Mouse (Mus musculus): ENCODE data around the gene Abcg4. TPM values are rescaled to one million over a fixed set of nuclear protein-coding genes. Genes with fewer than 3 reads are reported as not detected.

Gene Abcg4
- total and polyA plus RNA-seq, 3 experiments, result 4.1 to 17.1 TPM; not detected in 1

- Histone ChIP-seq H3K9me3 (replicated peaks; ENCODE audit: insufficient read depth, low read length) (no peaks in the 10 kb centered on the region), H3K9ac (ENCODE audit: control insufficient read depth, low read depth, low read length, poor library complexity, severe bottlenecking) (no peak overlapping the region), H3K4me3 (ENCODE audit: control insufficient read depth in 1 of 2, insufficient read depth in 1 of 2, low read depth in 2 of 2, low read length in 2 of 2) (no peak overlapping the region), H3K27me3 (ENCODE audit: control insufficient read depth in 1 of 2, insufficient read depth in 2 of 2, low read length in 2 of 2) (no peaks in the 10 kb centered on the region), H3K79me2 (ENCODE audit: control insufficient read depth, insufficient read depth, low read length, poor library complexity) (peaks cover 14% of the 10 kb centered on the region), H3K4me1 (ENCODE audit: control insufficient read depth in 1 of 2, insufficient read depth in 2 of 2, low read length in 2 of 2) (peaks cover 0 to 8% of the 10 kb centered on the region in 2 experiments; a peak in 2 of 4 replicates), H3K36me3 (ENCODE audit: control insufficient read depth in 1 of 2, insufficient read depth in 2 of 2, low read length in 2 of 2) (peaks cover 0 to 9% of the 10 kb centered on the region in 2 experiments), H3K27ac (ENCODE audit: control insufficient read depth, low read depth, low read length) (no peak overlapping the region)
- no peak for DNase-seq (ENCODE audit: low read depth, low spot score)
- TF ChIP-seq USF2 (IDR thresholded peaks at IDR 0.05; ENCODE audit: borderline replicate concordance in 1 of 2, insufficient read depth in 1 of 2, low read depth in 1 of 2, low read length in 2 of 2) (no peak), SMC3 (IDR thresholded peaks at IDR 0.05; ENCODE audit: low read depth, low read length) (no peak), MAZ (IDR thresholded peaks at IDR 0.05; ENCODE audit: low read depth, low read length) (no peak), POLR2AphosphoS5 (IDR thresholded peaks at IDR 0.05; ENCODE audit: borderline replicate concordance, low read depth, low read length) (no peak), MAFK (IDR thresholded peaks at IDR 0.05; ENCODE audit: borderline replicate concordance, low read depth, low read length) (no peak), UBTF (IDR thresholded peaks at IDR 0.05; ENCODE audit: borderline replicate concordance, insufficient read depth, low read depth, low read length) (no peak), MXI1 (IDR thresholded peaks at IDR 0.05; ENCODE audit: low read depth, low read length) (no peak), EP300 (IDR thresholded peaks at IDR 0.05; ENCODE audit: low read depth in 1 of 2, low read length in 2 of 2) (no peak), ETS1 (IDR thresholded peaks at IDR 0.05; ENCODE audit: low read depth, low read length) (no peak)
Measured at GRCm38 (mm10) chr9:44306532-44306931, 18.1 kb upstream of the Abcg4 start.

DNA sequence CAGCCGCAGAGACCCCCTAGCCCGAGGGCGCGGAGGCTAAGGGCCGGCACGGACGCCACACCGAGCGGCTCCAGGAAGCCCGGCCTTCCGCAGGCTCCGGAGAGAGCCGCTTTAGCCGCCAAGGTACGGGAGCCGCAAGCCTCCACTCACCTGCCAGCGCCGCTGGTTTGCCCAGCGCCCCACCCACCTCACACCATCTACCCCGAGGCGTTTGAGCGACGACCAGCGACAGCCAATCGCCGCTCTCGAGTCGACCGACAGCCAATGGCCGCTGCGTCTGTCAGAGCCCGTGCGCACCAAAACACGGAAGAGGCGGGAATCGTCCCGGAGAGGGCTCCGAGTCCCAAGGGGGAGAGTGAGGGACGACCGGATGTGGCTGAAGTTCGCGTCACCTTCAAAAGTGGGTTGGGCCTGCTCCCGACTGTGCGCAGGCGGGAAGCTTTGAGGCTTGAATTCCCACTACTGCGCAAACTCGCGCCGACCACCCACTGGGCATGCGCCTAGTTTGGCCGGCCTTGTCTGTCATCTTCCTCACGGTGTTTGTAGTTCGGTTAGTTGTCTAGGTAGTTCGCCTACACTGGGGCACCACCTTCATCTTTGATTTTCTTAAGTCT, 17.2 kb upstream of the Abcg4 start, which contains the start of gene Hinfp:
Hinfp (minus strand) TSS at position 206 of the 614 bp plus-strand sequence.
- H3K9me3 ChIP-seq (replicated peaks; ENCODE audit: insufficient read depth, low read length), result no peaks in the 10 kb centered on the region
- peak within 1 kb of the TSS; percentile 79 for H3K27ac ChIP-seq (ENCODE audit: control insufficient read depth, low read depth, low read length)
- H3K4me1 ChIP-seq (ENCODE audit: control insufficient read depth in 1 of 2, insufficient read depth in 2 of 2, low read length in 2 of 2), result peaks cover 0 to 8% of the 10 kb centered on the region in 2 experiments; a peak in 2 of 4 replicates
- peak; percentile 99 for DNase-seq (ENCODE audit: low read depth, low spot score)
- peak within 1 kb of the TSS; percentile 75 to 96 for H3K4me3 ChIP-seq (ENCODE audit: control insufficient read depth in 1 of 2, insufficient read depth in 1 of 2, low read depth in 2 of 2, low read length in 2 of 2)
- H3K79me2 ChIP-seq (ENCODE audit: control insufficient read depth, insufficient read depth, low read length, poor library complexity), result peaks cover 14% of the 10 kb centered on the region
- peaks cover 3 to 9% of the 10 kb centered on the region in 2 experiments for H3K36me3 ChIP-seq (ENCODE audit: control insufficient read depth in 1 of 2, insufficient read depth in 2 of 2, low read length in 2 of 2)
- peak within 1 kb of the TSS; percentile 89 for H3K9ac ChIP-seq (ENCODE audit: control insufficient read depth, low read depth, low read length, poor library complexity, severe bottlenecking)
- no peaks in the 10 kb centered on the region for H3K27me3 ChIP-seq (ENCODE audit: control insufficient read depth in 1 of 2, insufficient read depth in 2 of 2, low read length in 2 of 2)
- TF ChIP-seq MEF2A (IDR thresholded peaks at IDR 0.05; ENCODE audit: extremely low read depth, insufficient replicate concordance, low read depth, low read length, poor library complexity, severe bottlenecking), result no peak
- no peak for TF ChIP-seq TAL1 (IDR thresholded peaks at IDR 0.05; ENCODE audit: low read length)
- no peak for TF ChIP-seq GABPA (IDR thresholded peaks at IDR 0.05; ENCODE audit: low read depth, low read length)
- TF ChIP-seq NRF1 (IDR thresholded peaks at IDR 0.05; ENCODE audit: insufficient read depth, low read depth, low read length, poor library complexity, severe bottlenecking), result peak; percentile 96
- peak; percentile 100 for TF ChIP-seq SIN3A (IDR thresholded peaks at IDR 0.05; ENCODE audit: low read length)
- TF ChIP-seq NELFE (IDR thresholded peaks at IDR 0.05; ENCODE audit: low read depth, low read length), result peak; percentile 95
- peak; percentile 55; the same call in 1 of the 2 replicates for TF ChIP-seq MYC (IDR thresholded peaks at IDR 0.05; ENCODE audit: low read depth, low read length)
- TF ChIP-seq MXI1 (IDR thresholded peaks at IDR 0.05; ENCODE audit: low read depth, low read length), result peak; percentile 82
- peak; percentile 28 for TF ChIP-seq TCF12 (IDR thresholded peaks at IDR 0.05; ENCODE audit: low read depth, low read length)
- TF ChIP-seq POLR2AphosphoS2 (IDR thresholded peaks at IDR 0.05; ENCODE audit: low read length), result peak; percentile 97
- TF ChIP-seq ZC3H11A (IDR thresholded peaks at IDR 0.05; ENCODE audit: low read depth, low read length), result no peak
- peak; percentile 52; the same call in 1 of the 2 replicates for TF ChIP-seq BHLHE40 (IDR thresholded peaks at IDR 0.05; ENCODE audit: borderline replicate concordance, low read depth, low read length)
- TF ChIP-seq POLR2A (IDR thresholded peaks at IDR 0.05; ENCODE audit: control insufficient read depth in 1 of 2, insufficient read depth in 1 of 2, low read depth in 1 of 2, low read length in 2 of 2, poor library complexity in 1 of 2), result peak; percentile 79 to 98
- peak; percentile 24; the same call in 1 of the 2 replicates for TF ChIP-seq RCOR1 (IDR thresholded peaks at IDR 0.05; ENCODE audit: low read depth, low read length)
- 0 out of 2 replicates have a peak, but pooled peaks have one; percentile 54 for TF ChIP-seq ETS1 (IDR thresholded peaks at IDR 0.05; ENCODE audit: low read depth, low read length)
- peak; percentile 67 for TF ChIP-seq USF1 (IDR thresholded peaks at IDR 0.05; ENCODE audit: low read depth, low read length)
- peak; percentile 88 for TF ChIP-seq ZKSCAN1 (IDR thresholded peaks at IDR 0.05; ENCODE audit: low read depth, low read length)
- no peak for TF ChIP-seq GATA1 (IDR thresholded peaks at IDR 0.05; ENCODE audit: low read depth, low read length)
- peak; percentile 99 for TF ChIP-seq ELF1 (IDR thresholded peaks at IDR 0.05; ENCODE audit: low read depth, low read length)
- TF ChIP-seq HCFC1 (IDR thresholded peaks at IDR 0.05; ENCODE audit: low read depth, low read length), result peak; percentile 94
- peak; percentile 90 for TF ChIP-seq ZMIZ1 (IDR thresholded peaks at IDR 0.05; ENCODE audit: low read depth, low read length)
- TF ChIP-seq UBTF (IDR thresholded peaks at IDR 0.05; ENCODE audit: borderline replicate concordance, insufficient read depth, low read depth, low read length), result peak; percentile 82; the same call in 1 of the 2 replicates
- TF ChIP-seq POLR2AphosphoS5 (IDR thresholded peaks at IDR 0.05; ENCODE audit: borderline replicate concordance, low read depth, low read length), result no peak

Measured in MEL (cell line).